Mouse (Mus musculus) hindbrain, embryonic 13.5 days (tissue): ENCODE results near the gene Trim7. TPM values are rescaled to one million over a fixed set of nuclear protein-coding genes. Genes with fewer than 3 reads are reported as not detected.
"Not testable (repeated sequence)": the region's sequence is repeated elsewhere in the genome, so short reads cannot be mapped to it uniquely, and the experiment has no call there.

Experiments used
- ATAC-seq: fragments of 200-750 bp; cut with Nextera tagmentation; 2 replicates; pipeline ENCODE4 v1.8.0; 2017; ENCODE audit warnings: moderate TSS enrichment; ENCODE audit not compliant: low FRiP score
- H3K27ac ChIP-seq: fragments of 300-500 bp; sonication (generic); 2 replicates; pipeline ENCODE4 v1.5.1; 2015; ENCODE audit warnings: inconsistent platforms, mild to moderate bottlenecking, moderate library complexity
- H3K27me3 ChIP-seq: fragments of 300-500 bp; sonication (generic); 2 replicates; pipeline ENCODE4 v1.6.1; 2015; ENCODE audit warnings: mild to moderate bottlenecking, inconsistent platforms
- H3K36me3 ChIP-seq: fragments of 300-500 bp; sonication (generic); 2 replicates; pipeline ENCODE4 v1.6.1; 2015; ENCODE audit warnings: mild to moderate bottlenecking, inconsistent platforms
- H3K4me1 ChIP-seq: fragments of 300-500 bp; sonication (generic); replicated peaks from 2 replicates; pipeline ENCODE4 v1.6.1; 2015; ENCODE audit warnings: inconsistent platforms
- H3K4me2 ChIP-seq: fragments of 300-500 bp; sonication (generic); 2 replicates; pipeline ENCODE4 v1.6.1; 2015; ENCODE audit warnings: inconsistent platforms, mild to moderate bottlenecking, moderate library complexity
- H3K4me3 ChIP-seq: fragments of 300-500 bp; sonication (generic); 2 replicates; pipeline ENCODE4 v1.5.1; 2015; ENCODE audit warnings: mild to moderate bottlenecking, inconsistent platforms
- H3K9ac ChIP-seq: fragments of 300-500 bp; sonication (generic); 2 replicates; pipeline ENCODE4 v1.6.1; 2015; ENCODE audit warnings: mild to moderate bottlenecking, inconsistent platforms
- H3K9me3 ChIP-seq: fragments of 300-500 bp; sonication (generic); 2 replicates; pipeline ENCODE4 v1.6.1; 2016; ENCODE audit warnings: inconsistent platforms
- WGBS: fragments of 180-500 bp; shearing (Covaris S2); methylation state at CpG from one replicate; pipeline ENCODE4 v1.1.7; 2015; 5-methylcytosine and 5-hydroxymethylcytosine counted together
- polyA plus RNA-seq: library from polyadenylated mRNA; unstranded; fragments of >200 nt; fragmentation: Nextera tagmentation; extraction: Ambion mirVana; gene quantifications from 2 replicates; pipeline ENCODE4 v1.2.1, GENCODE M21; 2015

Trim7 gene
- polyA plus RNA-seq, 1 experiment from 2014 or later: 1.0 TPM

DNA sequence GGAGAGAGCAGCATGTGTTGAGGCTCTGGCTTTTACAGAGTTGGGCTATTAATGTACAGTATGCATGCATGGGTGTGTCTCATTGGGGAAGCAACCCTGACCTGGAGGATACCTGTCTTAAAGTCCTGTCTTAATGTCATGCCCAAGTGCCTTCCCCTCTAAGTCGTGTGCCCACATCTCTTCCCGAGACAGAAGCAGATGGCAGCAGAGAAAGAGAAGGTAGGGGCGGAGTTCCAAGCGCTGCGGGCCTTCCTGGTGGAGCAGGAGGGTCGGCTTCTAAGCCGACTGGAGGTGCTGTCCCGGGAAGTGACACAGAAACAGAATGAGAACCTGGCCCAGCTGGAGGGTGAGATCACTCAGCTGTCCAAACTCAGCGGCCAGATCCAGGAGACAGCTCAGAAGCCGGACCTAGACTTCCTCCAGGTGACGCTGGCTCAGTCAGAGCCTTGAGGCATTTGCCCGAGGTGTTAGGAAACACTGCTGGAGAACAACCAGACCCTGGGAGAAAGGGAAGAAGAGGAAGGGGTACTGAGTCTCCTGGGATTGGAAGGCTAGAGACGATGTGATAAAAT lies 19.4 kb downstream of the Trim7 start:
- ATAC-seq: no peak
- no peaks in the 10 kb centered on the region for H3K36me3 ChIP-seq
- H3K4me3 ChIP-seq: no peak overlapping the region
- H3K27me3 ChIP-seq: peaks cover 28% of the 10 kb centered on the region
- no peaks in the 10 kb centered on the region for H3K4me1 ChIP-seq
- no peak overlapping the region for H3K4me2 ChIP-seq
- WGBS: 45% methylated on average over 13 of the region's 13 CpGs
- H3K9ac ChIP-seq: no peak overlapping the region
- no peaks in the 10 kb centered on the region for H3K9me3 ChIP-seq
- no peak overlapping the region for H3K27ac ChIP-seq

GRCm38 (mm10) chr11:48846362-48846761 lies 20.4 kb downstream of the Trim7 start:
- H3K4me1 ChIP-seq, H3K36me3 ChIP-seq, H3K4me2 ChIP-seq, H3K9ac ChIP-seq, H3K27ac ChIP-seq, ATAC-seq, H3K9me3 ChIP-seq, H3K4me3 ChIP-seq: not testable (repeated sequence)
- H3K27me3 ChIP-seq: peaks cover 26% of the 10 kb centered on the region
- WGBS: 69% methylated on average over 2 of the region's 2 CpGs

GRCm38 (mm10) chr11:48846881-48847280 lies 20.9 kb downstream of the Trim7 start:
- WGBS: 65% methylated on average over 5 of the region's 5 CpGs
- no peak overlapping the region for H3K27ac ChIP-seq
- no peaks in the 10 kb centered on the region for H3K4me1 ChIP-seq
- H3K9ac ChIP-seq: no peak overlapping the region
- no peak overlapping the region for H3K4me2 ChIP-seq
- peaks cover 26% of the 10 kb centered on the region for H3K27me3 ChIP-seq
- H3K4me3 ChIP-seq: no peak overlapping the region
- H3K9me3 ChIP-seq: no peaks in the 10 kb centered on the region
- no peak for ATAC-seq
- no peaks in the 10 kb centered on the region for H3K36me3 ChIP-seq

DNA sequence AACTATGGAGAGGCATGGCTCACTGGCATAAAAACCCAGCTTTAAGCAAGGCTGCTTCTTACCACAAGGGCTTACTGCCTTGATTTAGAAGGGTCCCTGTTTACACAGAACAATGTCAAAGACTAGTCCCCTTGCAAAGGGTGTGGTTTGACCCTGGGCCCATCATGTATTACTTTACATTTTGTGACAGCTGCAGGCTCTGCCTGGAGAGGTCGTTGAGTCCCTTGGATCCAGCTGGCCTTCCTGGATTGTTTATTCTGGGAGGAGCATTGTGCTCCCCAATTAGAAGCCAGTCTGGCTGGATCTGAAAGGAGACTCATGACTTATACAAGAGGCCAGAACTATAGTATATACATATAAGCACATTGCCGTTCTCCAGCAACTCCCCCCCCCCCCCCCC lies 24.3 kb downstream of the Trim7 start:
- no peak overlapping the region for H3K9ac ChIP-seq
- no peak for ATAC-seq
- no peak overlapping the region for H3K4me3 ChIP-seq
- H3K9me3 ChIP-seq: no peaks in the 10 kb centered on the region
- 66% methylated on average over 2 of the region's 2 CpGs for WGBS
- H3K27ac ChIP-seq: no peak overlapping the region
- H3K36me3 ChIP-seq: no peaks in the 10 kb centered on the region
- no peak overlapping the region for H3K4me2 ChIP-seq
- peaks cover 20% of the 10 kb centered on the region for H3K4me1 ChIP-seq
- H3K27me3 ChIP-seq: peaks cover 25% of the 10 kb centered on the region

GRCm38 (mm10) chr11:48851270-48851995 lies 25.5 kb downstream of the Trim7 start:
- no peak for ATAC-seq
- H3K9ac ChIP-seq: no peak overlapping the region
- no peak overlapping the region for H3K27ac ChIP-seq
- no peaks in the 10 kb centered on the region for H3K36me3 ChIP-seq
- H3K4me3 ChIP-seq: no peak overlapping the region
- 85% methylated on average over 4 of the region's 4 CpGs for WGBS
- peaks cover 21% of the 10 kb centered on the region for H3K27me3 ChIP-seq
- no peaks in the 10 kb centered on the region for H3K9me3 ChIP-seq
- H3K4me2 ChIP-seq: no peak overlapping the region
- peaks cover 23% of the 10 kb centered on the region for H3K4me1 ChIP-seq

GRCm38 (mm10) chr11:48852190-48852589 lies 26.2 kb downstream of the Trim7 start:
- no peaks in the 10 kb centered on the region for H3K9me3 ChIP-seq
- ATAC-seq: no peak

GRCm38 (mm10) chr11:48852624-48853473 lies 26.9 kb downstream of the Trim7 start:
- H3K4me3 ChIP-seq: peak overlapping the region; percentile 60
- ATAC-seq: peak; percentile 49
- H3K4me2 ChIP-seq: peak overlapping the region; percentile 79
- peak overlapping the region; percentile 31; the same call in 1 of the 2 replicates for H3K27ac ChIP-seq
- H3K27me3 ChIP-seq: peaks cover 21% of the 10 kb centered on the region
- H3K4me1 ChIP-seq: peaks cover 26% of the 10 kb centered on the region
- H3K36me3 ChIP-seq: no peaks in the 10 kb centered on the region
- H3K9ac ChIP-seq: peak overlapping the region; percentile 72
- no peaks in the 10 kb centered on the region for H3K9me3 ChIP-seq
- WGBS: 8% methylated on average over 23 of the region's 23 CpGs

More at GRCm38 (mm10) chr11:48852190-48852589, 26.2 kb downstream of the Trim7 start:
- Histone ChIP-seq H3K4me3 (peak overlapping the region; percentile 60; the same call in 1 of the 2 replicates), H3K9ac (no peak overlapping the region), H3K27ac (no peak overlapping the region), H3K4me1 (peaks cover 23% of the 10 kb centered on the region), H3K36me3 (no peaks in the 10 kb centered on the region), H3K27me3 (peaks cover 21% of the 10 kb centered on the region), H3K4me2 (peak overlapping the region; percentile 79)
- 82% methylated on average over 4 of the region's 4 CpGs for WGBS

DNA sequence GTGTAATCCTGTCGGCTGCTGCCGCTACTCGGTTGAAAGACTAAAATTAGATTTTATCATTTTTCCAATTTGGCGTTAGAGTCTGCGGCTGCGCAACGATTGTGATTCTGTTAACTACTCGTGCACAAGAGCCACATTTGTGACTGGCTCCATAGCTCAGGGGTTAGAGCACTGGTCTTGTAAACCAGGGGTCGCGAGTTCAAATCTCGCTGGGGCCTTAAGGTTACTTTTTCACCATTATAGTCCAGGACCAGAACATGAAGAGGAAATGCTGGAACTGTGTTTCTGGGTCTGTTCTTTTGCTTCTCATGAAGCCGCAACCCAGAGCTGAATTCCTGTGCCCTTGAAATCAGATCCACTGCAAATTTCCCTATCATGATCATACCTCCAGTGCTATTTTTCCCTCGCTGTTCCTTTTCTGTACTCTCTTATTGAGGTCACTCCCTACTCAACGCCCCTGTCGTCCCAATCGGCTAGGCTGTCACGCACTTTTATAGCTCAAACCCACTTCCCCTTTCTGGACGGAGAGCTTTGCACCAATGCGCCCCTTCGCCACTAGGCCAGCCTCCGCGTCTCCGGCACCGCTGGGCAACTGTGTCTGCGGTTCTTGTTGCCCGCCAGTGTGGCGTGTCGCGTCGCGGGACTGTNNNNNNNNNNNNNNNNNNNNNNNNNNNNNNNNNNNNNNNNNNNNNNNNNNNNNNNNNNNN lies 27.7 kb downstream of the Trim7 start:
- H3K27ac ChIP-seq: peak overlapping the region; percentile 31; the same call in 1 of the 2 replicates
- H3K9me3 ChIP-seq: no peaks in the 10 kb centered on the region
- peak; percentile 52 for ATAC-seq
- peaks cover 18% of the 10 kb centered on the region for H3K27me3 ChIP-seq
- H3K36me3 ChIP-seq: no peaks in the 10 kb centered on the region
- H3K4me3 ChIP-seq: peak overlapping the region; percentile 60
- H3K9ac ChIP-seq: peak overlapping the region; percentile 72
- peak overlapping the region; percentile 79 for H3K4me2 ChIP-seq
- WGBS: under 1% methylated on average over 31 of the region's 31 CpGs
- peaks cover 34% of the 10 kb centered on the region for H3K4me1 ChIP-seq

DNA sequence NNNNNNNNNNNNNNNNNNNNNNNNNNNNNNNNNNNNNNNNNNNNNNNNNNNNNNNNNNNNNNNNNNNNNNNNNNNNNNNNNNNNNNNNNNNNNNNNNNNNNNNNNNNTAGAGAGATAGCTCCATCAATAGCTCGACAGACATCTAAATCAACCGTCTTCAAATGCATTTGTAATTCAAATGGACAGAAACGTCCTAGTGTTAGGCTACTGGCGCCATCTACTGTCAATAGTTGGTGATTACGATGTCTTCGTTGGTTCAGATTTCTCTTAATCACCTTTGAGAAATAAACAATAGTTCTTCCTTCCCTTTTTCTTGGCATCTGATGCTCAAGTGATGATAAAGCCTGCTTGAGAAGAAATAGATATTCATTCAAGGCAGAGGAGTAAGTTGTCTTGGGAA lies 33.1 kb downstream of the Trim7 start:
- Histone ChIP-seq H3K4me1 (peaks cover 26% of the 10 kb centered on the region), H3K9me3 (no peaks in the 10 kb centered on the region), H3K4me2 (peak overlapping the region; percentile 79), H3K4me3 (peak overlapping the region; percentile 60), H3K9ac (no peak overlapping the region), H3K27me3 (peaks cover 19% of the 10 kb centered on the region; the same call in 1 of the 2 replicates), H3K36me3 (no peaks in the 10 kb centered on the region), H3K27ac (no peak overlapping the region)
- ATAC-seq: no peak
- under 1% methylated on average over 6 of the region's 6 CpGs for WGBS

GRCm38 (mm10) chr11:48862784-48863319 lies 36.9 kb downstream of the Trim7 start:
- Histone ChIP-seq H3K4me2 (no peak overlapping the region), H3K9me3 (no peaks in the 10 kb centered on the region), H3K4me3 (no peak overlapping the region), H3K27ac (no peak overlapping the region), H3K36me3 (no peaks in the 10 kb centered on the region), H3K9ac (no peak overlapping the region), H3K4me1 (peaks cover 10% of the 10 kb centered on the region), H3K27me3 (peaks cover 16% of the 10 kb centered on the region; the same call in 1 of the 2 replicates)
- ATAC-seq: no peak
- 83% methylated on average over 1 of the region's 1 CpGs for WGBS

DNA sequence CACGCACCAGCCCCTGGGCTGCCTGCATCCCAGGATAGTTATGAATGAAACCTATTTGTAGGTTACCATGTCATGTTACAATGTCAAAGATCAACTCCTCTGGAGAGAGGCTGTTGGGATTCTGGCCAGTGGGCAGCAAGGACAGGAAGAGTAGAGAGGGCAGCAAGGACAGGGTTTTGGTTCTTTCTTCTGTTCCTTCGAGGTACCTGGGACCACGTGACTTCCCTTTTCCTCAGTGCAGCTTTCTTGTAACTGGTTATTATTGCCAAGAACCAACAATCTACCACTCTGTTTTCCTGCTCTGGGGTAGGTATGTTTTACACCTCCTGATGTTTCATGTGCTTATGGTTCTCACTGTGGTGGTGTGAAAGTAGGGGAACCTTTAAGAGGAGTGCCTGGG lies 37.9 kb downstream of the Trim7 start:
- ATAC-seq: no peak
- peaks cover under 1% of the 10 kb centered on the region for H3K4me1 ChIP-seq
- no peak overlapping the region for H3K27ac ChIP-seq
- H3K36me3 ChIP-seq: no peaks in the 10 kb centered on the region
- no peak overlapping the region for H3K4me2 ChIP-seq
- no peak overlapping the region for H3K9ac ChIP-seq
- 86% methylated on average over 3 of the region's 3 CpGs for WGBS
- no peaks in the 10 kb centered on the region for H3K9me3 ChIP-seq
- H3K4me3 ChIP-seq: no peak overlapping the region
- H3K27me3 ChIP-seq: peaks cover 16% of the 10 kb centered on the region; the same call in 1 of the 2 replicates
